Mouse (Mus musculus) hindbrain, postnatal 0 days (tissue): ENCODE measurements at regions not wholly inside any gene's neighbourhood (a gene's known extent, or its start where the extent isn't known, plus 50 kb on each side); places are given as distances from the start of the nearest gene placed in this dataset.

Experiments
- ATAC-seq: fragments of 200-750 bp; cut with Nextera tagmentation; 2 replicates; pipeline ENCODE4 v1.8.0; 2017; ENCODE audit warnings: mild to moderate bottlenecking, moderate TSS enrichment, moderate library complexity
- DNase-seq: peaks from one replicate; pipeline ENCODE4 v3.0.0-alpha.2; 2015; ENCODE audit warnings: low spot score
- H3K27ac ChIP-seq: fragments of 300-500 bp; sonication (generic); 2 replicates; pipeline ENCODE4 v1.5.1; 2014; ENCODE audit warnings: mild to moderate bottlenecking
- H3K27me3 ChIP-seq: fragments of 300-500 bp; sonication (generic); 2 replicates; pipeline ENCODE4 v1.6.1; 2014; ENCODE audit warnings: low read length, mixed read lengths; ENCODE audit not compliant: insufficient read depth
- H3K36me3 ChIP-seq: fragments of 300-500 bp; sonication (generic); 2 replicates; pipeline ENCODE4 v1.6.1; 2014; ENCODE audit warnings: low read length, mixed read lengths; ENCODE audit not compliant: insufficient read depth
- H3K4me1 ChIP-seq: fragments of 300-500 bp; sonication (generic); 2 replicates; pipeline ENCODE4 v1.6.1; 2014; ENCODE audit warnings: antibody characterized with exemption, low read length, mixed read lengths; ENCODE audit not compliant: insufficient read depth
- H3K4me2 ChIP-seq: fragments of 300-500 bp; sonication (generic); 2 replicates; pipeline ENCODE4 v1.6.1; 2014; ENCODE audit warnings: low read depth, mild to moderate bottlenecking, low read length, moderate library complexity, mixed read lengths
- H3K4me3 ChIP-seq: fragments of 300-500 bp; sonication (generic); 2 replicates; pipeline ENCODE4 v1.5.1; 2014; ENCODE audit warnings: low read length
- H3K9ac ChIP-seq: fragments of 300-500 bp; sonication (generic); replicated peaks from 2 replicates; pipeline ENCODE4 v1.6.1; 2014; ENCODE audit warnings: mild to moderate bottlenecking, low read length, moderate library complexity, mixed read lengths
- H3K9me3 ChIP-seq: fragments of 300-500 bp; sonication (generic); 2 replicates; pipeline ENCODE4 v1.6.1; 2016; ENCODE audit warnings: low read length, mixed read lengths
- CTCF ChIP-seq: IDR thresholded peaks from 2 replicates; pipeline ENCODE4 v1.5.1; 2016; ENCODE audit warnings: antibody characterized with exemption, control low read depth, low read depth
- WGBS: fragments of 180-500 bp; shearing (Covaris S2); extraction: QIAGEN DNeasy Blood & Tissue Kit; methylation state at CpG from one replicate; pipeline ENCODE4 v1.1.7; 2014; 5-methylcytosine and 5-hydroxymethylcytosine counted together

- no peak overlapping the region for H3K9ac ChIP-seq
- H3K4me1 ChIP-seq: no peaks in the 10 kb centered on the region
- H3K27me3 ChIP-seq: no peaks in the 10 kb centered on the region
- 0 out of 2 replicates have a peak overlapping the region, but pooled peaks have one; percentile 6 for H3K4me3 ChIP-seq
- H3K36me3 ChIP-seq: no peaks in the 10 kb centered on the region
- no peaks in the 10 kb centered on the region for H3K9me3 ChIP-seq
- 31% methylated on average over 13 of the region's 13 CpGs for WGBS
- peak; percentile 92 for TF ChIP-seq CTCF
- peak overlapping the region; percentile 41 for H3K4me2 ChIP-seq
- H3K27ac ChIP-seq: peak overlapping the region; percentile 6; the same call in 1 of the 2 replicates
- ATAC-seq (peak; percentile 91), DNase-seq (peak; percentile 88)
These were observed 368.8 kb downstream of the D3Ertd751e start for GRCm38 (mm10) chr3:42110976-42111847.

GRCm38 (mm10) chr3:42129821-42130560 lies 387.6 kb downstream of the D3Ertd751e start:
- H3K36me3 ChIP-seq: no peaks in the 10 kb centered on the region
- 0 out of 2 replicates have a peak, but pooled peaks cover 3% of the 10 kb centered on the region for H3K9me3 ChIP-seq
- no peak overlapping the region for H3K4me2 ChIP-seq
- H3K27me3 ChIP-seq: no peaks in the 10 kb centered on the region
- no peak for DNase-seq
- no peak for ATAC-seq
- no peak overlapping the region for H3K27ac ChIP-seq
- H3K9ac ChIP-seq: no peak overlapping the region
- no peaks in the 10 kb centered on the region for H3K4me1 ChIP-seq
- H3K4me3 ChIP-seq: no peak overlapping the region
- TF ChIP-seq CTCF: no peak
- WGBS: 84% methylated on average over 3 of the region's 3 CpGs

- Histone ChIP-seq H3K9ac (no peak overlapping the region), H3K4me3 (no peak overlapping the region), H3K36me3 (no peaks in the 10 kb centered on the region), H3K27ac (no peak overlapping the region), H3K9me3 (0 out of 2 replicates have a peak, but pooled peaks cover 3% of the 10 kb centered on the region), H3K4me1 (no peaks in the 10 kb centered on the region), H3K27me3 (no peaks in the 10 kb centered on the region), H3K4me2 (no peak overlapping the region)
- 94% methylated on average over 1 of the region's 1 CpGs for WGBS
- no peak for ATAC-seq
- TF ChIP-seq CTCF: no peak
- DNase-seq: no peak
These were observed 389.9 kb downstream of the D3Ertd751e start for GRCm38 (mm10) chr3:42132322-42132721.

- no peaks in the 10 kb centered on the region for H3K9me3 ChIP-seq
- WGBS: 64% methylated on average over 3 of the region's 3 CpGs
- DNase-seq: peak; percentile 28
- no peaks in the 10 kb centered on the region for H3K36me3 ChIP-seq
- no peak overlapping the region for H3K27ac ChIP-seq
- H3K4me2 ChIP-seq: no peak overlapping the region
- no peaks in the 10 kb centered on the region for H3K27me3 ChIP-seq
- ATAC-seq: no peak
- no peak overlapping the region for H3K4me3 ChIP-seq
- no peak overlapping the region for H3K9ac ChIP-seq
- H3K4me1 ChIP-seq: no peaks in the 10 kb centered on the region
- no peak for TF ChIP-seq CTCF
These were observed 411.0 kb downstream of the D3Ertd751e start for GRCm38 (mm10) chr3:42153372-42153771.

GRCm38 (mm10) chr3:42154909-42155308 lies 412.5 kb downstream of the D3Ertd751e start:
- H3K4me2 ChIP-seq: no peak overlapping the region
- ATAC-seq (no peak), DNase-seq (no peak)
- TF ChIP-seq CTCF: no peak
- WGBS: 33% methylated on average over 4 of the region's 4 CpGs
- H3K9me3 ChIP-seq: no peaks in the 10 kb centered on the region
- no peak overlapping the region for H3K9ac ChIP-seq
- H3K4me1 ChIP-seq: no peaks in the 10 kb centered on the region
- H3K36me3 ChIP-seq: no peaks in the 10 kb centered on the region
- H3K27me3 ChIP-seq: no peaks in the 10 kb centered on the region
- H3K4me3 ChIP-seq: no peak overlapping the region
- H3K27ac ChIP-seq: no peak overlapping the region

- TF ChIP-seq CTCF: no peak
- no peak for ATAC-seq
- Histone ChIP-seq H3K9me3 (no peaks in the 10 kb centered on the region), H3K27ac (no peak overlapping the region), H3K9ac (no peak overlapping the region), H3K4me2 (no peak overlapping the region), H3K4me3 (no peak overlapping the region), H3K27me3 (no peaks in the 10 kb centered on the region), H3K4me1 (no peaks in the 10 kb centered on the region), H3K36me3 (no peaks in the 10 kb centered on the region)
- 44% methylated on average over 3 of the region's 3 CpGs for WGBS
- DNase-seq: no peak
These were observed 421.3 kb downstream of the D3Ertd751e start for GRCm38 (mm10) chr3:42163666-42164065.

GRCm38 (mm10) chr3:42199206-42199605 lies 456.8 kb downstream of the D3Ertd751e start:
- ATAC-seq: no peak; the same call in 1 of the 2 replicates
- Histone ChIP-seq H3K36me3 (no peaks in the 10 kb centered on the region), H3K27me3 (no peaks in the 10 kb centered on the region), H3K9me3 (no peaks in the 10 kb centered on the region), H3K4me2 (no peak overlapping the region), H3K4me1 (no peaks in the 10 kb centered on the region), H3K4me3 (no peak overlapping the region), H3K9ac (no peak overlapping the region), H3K27ac (no peak overlapping the region)
- peak; percentile 25 for DNase-seq
- TF ChIP-seq CTCF: no peak
- WGBS: 82% methylated on average over 1 of the region's 1 CpGs
